Mouse (Mus musculus): ENCODE measurements around the gene Zxdb. TPM values are rescaled to one million over a fixed set of nuclear protein-coding genes. Genes with fewer than 3 reads are reported as not detected.

The Zxdb gene
- polyA plus RNA-seq, 1 experiment from 2014 or later, result 1.6 TPM

- Histone ChIP-seq H3K36me3 (ENCODE audit: control insufficient read depth, insufficient read depth, low read length) (no peaks in the 10 kb centered on the region), H3K9me3 (replicated peaks; ENCODE audit: control insufficient read depth, low read length, poor library complexity, severe bottlenecking) (no peaks in the 10 kb centered on the region), H3K4me1 (ENCODE audit: control insufficient read depth, insufficient read depth, low read length) (no peaks in the 10 kb centered on the region), H3K4me3 (ENCODE audit: low read depth, low read length) (no peak overlapping the region), H3K27me3 (ENCODE audit: control insufficient read depth, insufficient read depth, low read depth, low read length) (no peaks in the 10 kb centered on the region), H3K27ac (ENCODE audit: low read length) (no peak overlapping the region), H3K4me2 (ENCODE audit: low read length) (no peak overlapping the region), H3K9ac (ENCODE audit: low read depth, low read length) (no peak overlapping the region)
- ATAC-seq, result no peak
- WGBS, result 86% methylated on average over 5 of the region's 5 CpGs
Measured at GRCm38 (mm10) chrX:94753733-94754132, 29.4 kb downstream of the Zxdb start.

GRCm38 (mm10) chrX:94759959-94760358, 35.6 kb downstream of the Zxdb start:
- no peaks in the 10 kb centered on the region for H3K4me1 ChIP-seq (ENCODE audit: control insufficient read depth, insufficient read depth, low read length)
- WGBS, result 27% methylated on average over 1 of the region's 1 CpGs
- no peak overlapping the region for H3K4me2 ChIP-seq (ENCODE audit: low read length)
- H3K9me3 ChIP-seq (replicated peaks; ENCODE audit: control insufficient read depth, low read length, poor library complexity, severe bottlenecking), result no peaks in the 10 kb centered on the region
- ATAC-seq, result no peak
- no peak overlapping the region for H3K4me3 ChIP-seq (ENCODE audit: low read depth, low read length)
- no peaks in the 10 kb centered on the region for H3K36me3 ChIP-seq (ENCODE audit: control insufficient read depth, insufficient read depth, low read length)
- no peak overlapping the region for H3K27ac ChIP-seq (ENCODE audit: low read length)
- no peak overlapping the region for H3K9ac ChIP-seq (ENCODE audit: low read depth, low read length)
- H3K27me3 ChIP-seq (ENCODE audit: control insufficient read depth, insufficient read depth, low read depth, low read length), result no peaks in the 10 kb centered on the region

GRCm38 (mm10) chrX:94773876-94774275, 49.5 kb downstream of the Zxdb start:
- Histone ChIP-seq H3K27ac (ENCODE audit: low read length) (no peak overlapping the region), H3K4me2 (ENCODE audit: low read length) (no peak overlapping the region), H3K4me1 (ENCODE audit: control insufficient read depth, insufficient read depth, low read length) (no peaks in the 10 kb centered on the region), H3K9me3 (replicated peaks; ENCODE audit: control insufficient read depth, low read length, poor library complexity, severe bottlenecking) (no peaks in the 10 kb centered on the region), H3K36me3 (ENCODE audit: control insufficient read depth, insufficient read depth, low read length) (no peaks in the 10 kb centered on the region), H3K9ac (ENCODE audit: low read depth, low read length) (no peak overlapping the region), H3K4me3 (ENCODE audit: low read depth, low read length) (no peak overlapping the region), H3K27me3 (ENCODE audit: control insufficient read depth, insufficient read depth, low read depth, low read length) (no peaks in the 10 kb centered on the region)
- WGBS, result 96% methylated on average over 34 of the region's 34 CpGs
- ATAC-seq, result no peak

Other genes with a start within 250 kb of the Zxdb start
- gene Maged1, start 182.4 kb upstream of the Zxdb start, polyA plus RNA-seq (2015; fragmentation: Nextera tagmentation; extraction: Ambion mirVana), result 1,073 and 1,116 TPM in 2 replicates
- gene Gspt2, start 88.5 kb upstream of the Zxdb start, polyA plus RNA-seq (2015; fragmentation: Nextera tagmentation; extraction: Ambion mirVana), result 28.0 and 29.3 TPM in 2 replicates

All from midbrain, embryonic 16.5 days (tissue).